10 mouse cellular contexts compared by ENCODE assay signal in genomic region chr5:35892363-35892762, GRCm38 (mm10). TPM values are rescaled to one million over a fixed set of nuclear protein-coding genes. Genes with fewer than 3 reads are reported as not detected.
DNase-seq lines count a peak whose midpoint lies in the region; ATAC-seq and TF ChIP-seq lines count a peak whose summit lies in the region.
"Had no signal": no experiment of that assay in that cellular context is flagged by ENCODE, and none has a peak within 500 bp of the region (broad histone marks: within the 10 kb centered on the region; RNA-seq: fewer than 3 reads in every experiment).

No protein-coding gene starts in this region.

- no peaks in the 10 kb centered on the region for H3K27me3 ChIP-seq in heart, embryonic 12.5 days (replicated peaks)
- no peaks in the 10 kb centered on the region for H3K27me3 ChIP-seq in midbrain, embryonic 14.5 days (ENCODE audit: control insufficient read depth, insufficient read depth, low read length)
- no peaks in the 10 kb centered on the region for H3K27me3 ChIP-seq in midbrain, embryonic 15.5 days (replicated peaks)
- 0 out of 2 replicates have a peak, but pooled peaks cover 3% of the 10 kb centered on the region for H3K27me3 ChIP-seq in embryonic facial prominence, embryonic 15.5 days
- no peaks in the 10 kb centered on the region for H3K27me3 ChIP-seq in myocyte (ENCODE audit: control insufficient read depth, insufficient read depth, insufficient read length)
- H3K27me3 ChIP-seq: limb, embryonic 13.5 days had no signal

- peaks cover 41% of the 10 kb centered on the region for H3K79me2 ChIP-seq in myocyte (ENCODE audit: control insufficient read depth, insufficient read depth)

- DNase-seq in heart, adult 18-20 months = no peak
- no peak for DNase-seq in midbrain, embryonic 14.5 days
- DNase-seq in urinary bladder, postnatal 14 days (ENCODE audit: low spot score) = no peak

- no peak for TF ChIP-seq POLR2A in myocyte (IDR thresholded peaks at IDR 0.05; ENCODE audit: insufficient read length, low read depth)

- H3ac ChIP-seq in myocyte (ENCODE audit: control insufficient read depth, insufficient read length) = no peak overlapping the region

- H3K9ac ChIP-seq in heart, embryonic 12.5 days = 0 out of 2 replicates have a peak overlapping the region, but pooled peaks have one; percentile 17
- H3K9ac ChIP-seq in midbrain, embryonic 14.5 days (replicated peaks; ENCODE audit: low read length) = no peak overlapping the region
- H3K9ac ChIP-seq in midbrain, embryonic 15.5 days = no peak overlapping the region
- no peak overlapping the region for H3K9ac ChIP-seq in embryonic facial prominence, embryonic 15.5 days
- H3K9ac ChIP-seq: limb, embryonic 13.5 days had no signal

- H3K9me3 ChIP-seq in heart, embryonic 12.5 days (replicated peaks) = no peaks in the 10 kb centered on the region
- no peaks in the 10 kb centered on the region for H3K9me3 ChIP-seq in midbrain, embryonic 14.5 days (ENCODE audit: control insufficient read depth, low read length)
- no peaks in the 10 kb centered on the region for H3K9me3 ChIP-seq in midbrain, embryonic 15.5 days
- no peaks in the 10 kb centered on the region for H3K9me3 ChIP-seq in embryonic facial prominence, embryonic 15.5 days (replicated peaks)
- H3K9me3 ChIP-seq: limb, embryonic 13.5 days; midbrain, embryonic 12.5 days had no signal

- H3K27ac ChIP-seq in heart, embryonic 12.5 days (ENCODE audit: poor library complexity, severe bottlenecking) = no peak overlapping the region
- H3K27ac ChIP-seq in midbrain, embryonic 14.5 days (replicated peaks; ENCODE audit: low read depth, low read length) = peak overlapping the region; percentile 55; the same call in 1 of the 2 replicates
- no peak overlapping the region for H3K27ac ChIP-seq in midbrain, embryonic 15.5 days
- no peak overlapping the region for H3K27ac ChIP-seq in embryonic facial prominence, embryonic 15.5 days (replicated peaks)
- H3K27ac ChIP-seq: layer of hippocampus, adult 2 months; limb, embryonic 13.5 days had no signal

- H3K36me3 ChIP-seq in heart, embryonic 12.5 days = peaks cover 4% of the 10 kb centered on the region; the same call in 1 of the 2 replicates
- H3K36me3 ChIP-seq in midbrain, embryonic 14.5 days (ENCODE audit: control insufficient read depth, insufficient read depth, low read length) = no peaks in the 10 kb centered on the region
- no peaks in the 10 kb centered on the region for H3K36me3 ChIP-seq in midbrain, embryonic 15.5 days (replicated peaks)
- H3K36me3 ChIP-seq in embryonic facial prominence, embryonic 15.5 days = no peaks in the 10 kb centered on the region
- H3K36me3 ChIP-seq in myocyte (ENCODE audit: control insufficient read depth, insufficient read depth) = no peaks in the 10 kb centered on the region
- H3K36me3 ChIP-seq: limb, embryonic 13.5 days; midbrain, embryonic 12.5 days had no signal

- no peak overlapping the region for H3K4me3 ChIP-seq in heart, embryonic 12.5 days
- no peak overlapping the region for H3K4me3 ChIP-seq in midbrain, embryonic 14.5 days (replicated peaks; ENCODE audit: low read depth, low read length)
- no peak overlapping the region for H3K4me3 ChIP-seq in midbrain, embryonic 15.5 days
- H3K4me3 ChIP-seq in embryonic facial prominence, embryonic 15.5 days (replicated peaks) = no peak overlapping the region
- H3K4me3 ChIP-seq in myocyte = peak overlapping the region; percentile 99

- 78% methylated on average over 3 of the region's 3 CpGs for WGBS in heart, embryonic 12.5 days
- 81% methylated on average over 3 of the region's 3 CpGs for WGBS in midbrain, embryonic 14.5 days
- 84% methylated on average over 3 of the region's 3 CpGs for WGBS in midbrain, embryonic 15.5 days
- WGBS in embryonic facial prominence, embryonic 15.5 days = 77% methylated on average over 3 of the region's 3 CpGs

- no peak for ATAC-seq in heart, embryonic 12.5 days (ENCODE audit: insufficient number of reproducible peaks, low FRiP score)
- ATAC-seq in midbrain, embryonic 14.5 days (ENCODE audit: low FRiP score, low TSS enrichment) = no peak
- no peak for ATAC-seq in midbrain, embryonic 15.5 days (replicated peaks)
- no peak for ATAC-seq in embryonic facial prominence, embryonic 15.5 days (ENCODE audit: insufficient number of reproducible peaks, low FRiP score, low TSS enrichment, low read depth)

- no peak overlapping the region for H3K4me2 ChIP-seq in heart, embryonic 12.5 days
- H3K4me2 ChIP-seq in midbrain, embryonic 14.5 days (ENCODE audit: low read length) = peak overlapping the region; percentile 90; the same call in 1 of the 2 replicates
- H3K4me2 ChIP-seq in midbrain, embryonic 15.5 days = no peak overlapping the region
- H3K4me2 ChIP-seq in embryonic facial prominence, embryonic 15.5 days (replicated peaks) = peak overlapping the region; percentile 87; the same call in 1 of the 2 replicates
- H3K4me2 ChIP-seq in myocyte (ENCODE audit: low read depth) = peak overlapping the region; percentile 81

- peaks cover 25% of the 10 kb centered on the region for H3K4me1 ChIP-seq in heart, embryonic 12.5 days (replicated peaks)
- H3K4me1 ChIP-seq in midbrain, embryonic 14.5 days (ENCODE audit: control insufficient read depth, insufficient read depth, low read length) = peaks cover 30% of the 10 kb centered on the region
- peaks cover 38% of the 10 kb centered on the region for H3K4me1 ChIP-seq in midbrain, embryonic 15.5 days
- peaks cover 43% of the 10 kb centered on the region for H3K4me1 ChIP-seq in embryonic facial prominence, embryonic 15.5 days

TF ChIP-seq in myocyte, 11 proteins besides CTCF, POLR2A, EP300 and RAD21:
- TF ChIP-seq MYOG (IDR thresholded peaks at IDR 0.05; ENCODE audit: control insufficient read depth in 1 of 3, insufficient read depth in 1 of 3, insufficient read length in 2 of 3, low read depth in 2 of 3) = no peak
- TF ChIP-seq TCF12 (IDR thresholded peaks at IDR 0.05; ENCODE audit: insufficient read depth, poor library complexity, severe bottlenecking) = no peak
- TF ChIP-seq REST (IDR thresholded peaks at IDR 0.05; ENCODE audit: insufficient read depth, insufficient read length) = no peak
- TF ChIP-seq POLR2AphosphoS2 (IDR thresholded peaks at IDR 0.05; ENCODE audit: insufficient read length, low read depth) = no peak
- no peak for TF ChIP-seq TCF3 (IDR thresholded peaks at IDR 0.05; ENCODE audit: insufficient read length, low read depth)
- no peak for TF ChIP-seq CEBPB (IDR thresholded peaks at IDR 0.05; ENCODE audit: insufficient read depth, poor library complexity, severe bottlenecking)
- TF ChIP-seq SRF (IDR thresholded peaks at IDR 0.05; ENCODE audit: control insufficient read depth, insufficient read length, low read depth) = no peak
- no peak for TF ChIP-seq E2F4 (IDR thresholded peaks at IDR 0.05; ENCODE audit: insufficient read depth)
- TF ChIP-seq MYOD1 (IDR thresholded peaks at IDR 0.05; ENCODE audit: control insufficient read depth in 1 of 3, insufficient read length in 2 of 3, low read depth in 2 of 3) = no peak
- no peak for TF ChIP-seq MAX (IDR thresholded peaks at IDR 0.05; ENCODE audit: low read depth)
- TF ChIP-seq USF1 (IDR thresholded peaks at IDR 0.05; ENCODE audit: low read depth) = no peak
TF ChIP-seq in myocyte: peak in this region for 0.

RNA-seq across cellular contexts. Expression of gene Afap1, which starts 0.8 kb away (rescaled TPM):
- polyA plus RNA-seq in heart, embryonic 12.5 days (2016; fragmentation: Nextera tagmentation; extraction: Ambion mirVana) = 30.5 and 33.1 TPM in 2 replicates
- total RNA-seq in heart, adult 18-20 months (2021) = 10 to 100 TPM; 16.9 to 19.2 TPM
- polyA plus RNA-seq in midbrain, embryonic 14.5 days (2014; fragmentation: Nextera tagmentation; extraction: Ambion mirVana) = 64.6 and 81.8 TPM in 2 replicates
- 71.1 and 76.9 TPM in 2 replicates for polyA plus RNA-seq in midbrain, embryonic 15.5 days (2015; fragmentation: Nextera tagmentation; extraction: Ambion mirVana)
- polyA plus RNA-seq in embryonic facial prominence, embryonic 15.5 days (2015; fragmentation: Nextera tagmentation; extraction: Ambion mirVana) = 24.6 and 25.6 TPM in 2 replicates
- polyA plus RNA-seq in myocyte (2012; fragmentation: generic; extraction: Trizol) = 12.4 TPM

Comparison
In these comparisons a context has a peak if more than half of its experiments do, and no peak if none do; other contexts are left out.
1. H3K4me2 ChIP-seq: peak in midbrain, embryonic 14.5 days (single experiment), embryonic facial prominence, embryonic 15.5 days (single experiment) and myocyte (single experiment); none in heart, embryonic 12.5 days (single experiment) and midbrain, embryonic 15.5 days (single experiment).